Mouse (Mus musculus) embryo, embryonic 11 days (tissue): ENCODE data around the gene C87436.
A peak's percentile ranks its signal among the peaks of the same experiment; 100 is the strongest.

Source experiments
- DNase-seq: peaks from one replicate; pipeline ENCODE4 v3.0.0-alpha.2; 2015

C87436 gene

GRCm38 (mm10) chr6:86431531-86431930 is 6.6 kb upstream of the C87436 start:
- DNase-seq: no peak

- DNase-seq: no peak
Measured at GRCm38 (mm10) chr6:86433696-86434095, 4.5 kb upstream of the C87436 start.

GRCm38 (mm10) chr6:86437711-86438110 is 463 bp upstream of the C87436 start:
- DNase-seq: peak; percentile 75

DNA sequence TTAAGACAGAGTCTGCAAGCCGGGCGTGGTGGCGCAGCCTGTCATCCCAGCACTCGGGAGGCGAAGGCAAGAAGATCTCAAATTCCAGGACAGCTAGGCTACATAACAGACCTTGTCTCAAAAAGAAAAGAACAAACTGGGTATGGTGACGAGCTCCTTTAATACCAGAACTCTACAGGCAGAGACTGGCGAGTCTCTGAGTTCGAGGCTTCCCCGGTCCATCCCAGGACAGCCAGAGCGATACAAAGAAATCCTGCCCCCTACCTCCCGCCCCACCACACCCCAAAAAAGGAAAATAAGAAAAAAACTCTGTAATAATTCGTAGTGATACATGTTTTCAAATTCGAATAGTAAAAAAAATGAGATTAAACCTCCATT is 934 bp downstream of the C87436 start:
- DNase-seq: no peak

DNA sequence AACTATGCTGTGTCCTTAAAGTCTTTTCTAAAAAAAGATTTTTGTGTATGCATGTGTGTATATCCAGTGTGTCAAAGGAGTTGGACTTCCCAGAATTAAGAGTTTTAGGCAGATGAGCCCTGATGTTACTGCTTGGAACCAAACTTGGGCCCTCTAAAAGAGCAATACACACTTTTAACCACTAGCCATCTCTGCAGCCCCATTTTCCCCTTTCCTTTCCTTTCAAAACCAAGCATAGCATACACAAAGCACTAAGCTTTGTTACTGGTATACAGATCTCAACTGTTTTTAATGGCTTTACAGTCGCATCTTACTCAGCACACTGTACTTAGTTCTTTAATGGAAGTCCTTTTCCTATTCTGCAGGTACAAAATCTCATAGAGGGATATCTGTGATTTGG is 1.4 kb downstream of the C87436 start:
- DNase-seq: no peak

GRCm38 (mm10) chr6:86441571-86441970 is 3.4 kb downstream of the C87436 start:
- no peak for DNase-seq

- no peak for DNase-seq
Measured at GRCm38 (mm10) chr6:86445551-86445950, 7.4 kb downstream of the C87436 start.

GRCm38 (mm10) chr6:86446927-86447568 is 8.9 kb downstream of the C87436 start:
- DNase-seq: no peak

GRCm38 (mm10) chr6:86456727-86457126 is 18.6 kb downstream of the C87436 start:
- DNase-seq: no peak

GRCm38 (mm10) chr6:86463079-86463478 is 24.9 kb downstream of the C87436 start:
- no peak for DNase-seq

GRCm38 (mm10) chr6:86471317-86471716 is 33.1 kb downstream of the C87436 start:
- DNase-seq: no peak

- DNase-seq: no peak
Measured at GRCm38 (mm10) chr6:86471760-86472099, 33.6 kb downstream of the C87436 start.

DNA sequence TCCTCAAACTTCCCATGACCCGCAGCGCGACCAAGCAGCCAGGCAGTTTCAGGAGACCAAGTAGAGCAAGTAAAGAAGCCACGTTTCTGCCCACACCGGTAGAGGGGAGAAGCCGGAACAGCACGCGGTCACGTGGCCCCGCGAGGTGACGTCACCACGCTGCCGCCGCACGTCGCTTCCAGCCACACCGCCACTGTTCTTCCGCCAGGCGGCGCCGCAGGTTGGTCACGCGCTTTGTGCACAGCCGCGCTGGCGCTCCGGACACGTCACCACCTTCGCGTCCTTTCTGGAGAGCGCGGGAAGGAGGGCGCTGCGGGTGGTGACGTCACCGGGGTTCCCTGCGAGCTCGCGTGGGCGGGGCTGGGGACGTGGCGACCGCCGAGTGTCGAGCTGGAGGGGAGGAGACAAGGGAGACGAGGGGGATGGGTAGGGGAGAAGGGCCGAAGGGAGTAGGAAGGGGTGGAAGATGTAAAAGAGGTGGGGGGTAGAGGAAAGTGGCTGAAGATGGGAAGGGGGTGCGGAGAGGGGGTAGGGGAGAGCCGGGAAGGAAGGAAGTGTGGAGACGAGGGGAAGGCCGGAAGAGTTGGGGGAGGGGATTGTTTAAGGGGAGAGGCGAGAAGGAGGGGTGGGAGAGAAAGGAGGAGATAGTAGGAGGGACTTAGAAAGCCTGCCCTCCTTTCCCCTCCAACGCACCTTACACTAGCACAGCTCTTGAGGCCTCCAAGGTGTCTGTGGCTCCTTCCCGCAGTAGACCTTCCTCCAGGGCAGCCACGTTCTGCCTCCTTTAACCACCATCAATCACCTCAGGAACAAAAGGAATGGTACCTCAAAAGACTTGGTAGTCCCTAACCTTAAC is 34.2 kb downstream of the C87436 start:
- peak; percentile 100 for DNase-seq

GRCm38 (mm10) chr6:86473077-86473476 is 34.9 kb downstream of the C87436 start:
- no peak for DNase-seq

GRCm38 (mm10) chr6:86474072-86474471 is 35.9 kb downstream of the C87436 start:
- DNase-seq: no peak

GRCm38 (mm10) chr6:86474646-86475181 is 36.5 kb downstream of the C87436 start:
- no peak for DNase-seq

GRCm38 (mm10) chr6:86475462-86476167 is 37.4 kb downstream of the C87436 start:
- no peak for DNase-seq

DNA sequence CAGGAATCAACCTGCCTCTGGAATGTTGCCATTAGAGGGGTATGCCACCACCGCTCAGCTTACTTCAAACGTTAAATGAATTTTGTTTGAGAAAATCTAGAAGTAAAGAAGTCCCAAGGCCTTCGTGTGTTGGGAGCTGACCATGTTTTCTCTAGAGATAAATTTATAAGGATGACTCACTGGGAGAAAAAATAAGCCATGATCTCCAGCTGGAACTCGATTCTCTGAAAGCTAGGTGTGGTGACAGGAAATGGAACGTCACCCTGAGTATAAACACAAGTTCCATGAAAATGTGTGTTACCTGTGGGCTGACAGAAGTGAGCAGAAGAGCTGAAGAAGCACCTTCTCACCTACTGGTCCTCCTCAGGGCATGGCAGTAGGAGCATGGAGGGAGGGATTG is 38.8 kb downstream of the C87436 start:
- no peak for DNase-seq

- DNase-seq: peak; percentile 42
Measured at GRCm38 (mm10) chr6:86479311-86479710, 41.1 kb downstream of the C87436 start.

DNA sequence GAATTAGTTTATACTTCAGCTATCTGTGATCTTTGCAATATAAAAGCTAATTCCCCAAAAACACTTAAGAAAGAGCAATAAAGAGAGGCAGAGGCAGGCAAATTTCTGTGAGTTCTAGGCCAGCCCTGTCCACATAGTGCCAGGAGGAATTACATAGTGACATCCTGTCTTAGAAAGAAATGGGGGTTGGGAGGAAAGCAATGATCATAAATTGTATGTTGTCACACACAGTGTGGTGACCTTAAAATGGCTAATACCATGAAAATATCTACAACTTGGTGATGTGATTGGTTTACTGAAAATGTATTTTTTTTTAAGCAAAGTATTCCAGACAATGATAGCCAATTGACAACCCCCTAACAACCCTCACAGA is 41.6 kb downstream of the C87436 start:
- DNase-seq: no peak

GRCm38 (mm10) chr6:86480189-86480831 is 42.1 kb downstream of the C87436 start:
- DNase-seq: peak; percentile 63

GRCm38 (mm10) chr6:86481871-86482270 is 43.7 kb downstream of the C87436 start:
- no peak for DNase-seq
